Mouse (Mus musculus) heart, embryonic 15.5 days (tissue): ENCODE data around the gene Znfx1. TPM values are rescaled to one million over a fixed set of nuclear protein-coding genes. Genes with fewer than 3 reads are reported as not detected.
"Not testable (repeated sequence)": the region's sequence is repeated elsewhere in the genome, so short reads cannot be mapped to it uniquely, and the experiment has no call there.

Source experiments
- ATAC-seq: fragments of 200-750 bp; cut with Nextera tagmentation; replicated peaks from 2 replicates; pipeline ENCODE4 v1.8.0; 2017; ENCODE audit warnings: low read depth, moderate TSS enrichment; ENCODE audit not compliant: insufficient number of reproducible peaks, insufficient read depth, low FRiP score
- H3K27ac ChIP-seq: fragments of 300-500 bp; sonication (generic); 2 replicates; pipeline ENCODE4 v1.5.1; 2015; ENCODE audit warnings: mild to moderate bottlenecking, inconsistent platforms
- H3K27me3 ChIP-seq: fragments of 300-500 bp; sonication (generic); 2 replicates; pipeline ENCODE4 v1.6.1; 2015; ENCODE audit warnings: inconsistent platforms
- H3K36me3 ChIP-seq: fragments of 300-500 bp; sonication (generic); 2 replicates; pipeline ENCODE4 v1.6.1; 2015; ENCODE audit warnings: mild to moderate bottlenecking, inconsistent platforms
- H3K4me1 ChIP-seq: fragments of 300-500 bp; sonication (generic); replicated peaks from 2 replicates; pipeline ENCODE4 v1.6.1; 2015; ENCODE audit warnings: inconsistent platforms
- H3K4me2 ChIP-seq: fragments of 300-500 bp; sonication (generic); 2 replicates; pipeline ENCODE4 v1.6.1; 2015; ENCODE audit warnings: inconsistent platforms, mild to moderate bottlenecking, moderate library complexity
- H3K4me3 ChIP-seq: fragments of 300-500 bp; sonication (generic); 2 replicates; pipeline ENCODE4 v1.5.1; 2015; ENCODE audit warnings: mild to moderate bottlenecking, inconsistent platforms
- H3K9ac ChIP-seq: fragments of 300-500 bp; sonication (generic); 2 replicates; pipeline ENCODE4 v1.6.1; 2015; ENCODE audit warnings: mild to moderate bottlenecking, inconsistent platforms
- H3K9me3 ChIP-seq: fragments of 300-500 bp; sonication (generic); replicated peaks from 2 replicates; pipeline ENCODE4 v1.6.1; 2016; ENCODE audit warnings: inconsistent platforms
- WGBS: fragments of 180-500 bp; shearing (Covaris S2); methylation state at CpG from one replicate; pipeline ENCODE4 v1.1.7; 2015; ENCODE audit warnings: mixed read lengths; 5-methylcytosine and 5-hydroxymethylcytosine counted together
- polyA plus RNA-seq: library from polyadenylated mRNA; unstranded; fragments of >200 nt; fragmentation: Nextera tagmentation; extraction: Ambion mirVana; gene quantifications from 2 replicates; pipeline ENCODE4 v1.2.1, GENCODE M21; 2015

Znfx1 gene
- polyA plus RNA-seq, 1 experiment from 2014 or later, result 6.2 TPM

- peaks cover 4% of the 10 kb centered on the region; the same call in 1 of the 2 replicates for H3K4me1 ChIP-seq
- 46% methylated on average over 4 of the region's 4 CpGs for WGBS
- H3K9ac ChIP-seq, result no peak overlapping the region
These were observed 53.3 kb downstream of the Znfx1 start for GRCm38 (mm10) chr2:167009483-167009882.

GRCm38 (mm10) chr2:167007565-167007964 lies 55.2 kb downstream of the Znfx1 start:
- not testable (repeated sequence) for H3K9me3 ChIP-seq, ATAC-seq, H3K36me3 ChIP-seq, H3K4me3 ChIP-seq, H3K4me1 ChIP-seq, H3K4me2 ChIP-seq, H3K27me3 ChIP-seq, H3K27ac ChIP-seq, H3K9ac ChIP-seq
- 70% methylated on average over 4 of the region's 4 CpGs for WGBS

More at GRCm38 (mm10) chr2:167009483-167009882, 53.3 kb downstream of the Znfx1 start:
- ATAC-seq, result no peak
- Histone ChIP-seq H3K4me3 (no peak overlapping the region), H3K27me3 (no peaks in the 10 kb centered on the region), H3K4me2 (no peak overlapping the region), H3K36me3 (no peaks in the 10 kb centered on the region), H3K9me3 (no peaks in the 10 kb centered on the region), H3K27ac (0 out of 2 replicates have a peak overlapping the region, but pooled peaks have one; percentile 19)

GRCm38 (mm10) chr2:167007001-167007491 lies 55.8 kb downstream of the Znfx1 start:
- Histone ChIP-seq H3K27ac (no peak overlapping the region), H3K36me3 (no peaks in the 10 kb centered on the region), H3K4me3 (no peak overlapping the region), H3K4me2 (no peak overlapping the region), H3K9me3 (no peaks in the 10 kb centered on the region), H3K9ac (no peak overlapping the region), H3K4me1 (peaks cover 7% of the 10 kb centered on the region; the same call in 1 of the 2 replicates), H3K27me3 (no peaks in the 10 kb centered on the region)
- ATAC-seq, result no peak
- WGBS, result 68% methylated on average over 13 of the region's 13 CpGs

GRCm38 (mm10) chr2:167006355-167006754 lies 56.5 kb downstream of the Znfx1 start:
- peaks cover 7% of the 10 kb centered on the region; the same call in 1 of the 2 replicates for H3K4me1 ChIP-seq
- no peaks in the 10 kb centered on the region for H3K9me3 ChIP-seq
- no peaks in the 10 kb centered on the region for H3K36me3 ChIP-seq
- H3K9ac ChIP-seq, result no peak overlapping the region
- H3K4me2 ChIP-seq, result no peak overlapping the region
- no peaks in the 10 kb centered on the region for H3K27me3 ChIP-seq
- no peak overlapping the region for H3K4me3 ChIP-seq
- H3K27ac ChIP-seq, result no peak overlapping the region
- no peak for ATAC-seq
- WGBS, result 77% methylated on average over 2 of the region's 2 CpGs

GRCm38 (mm10) chr2:167004099-167004854 lies 58.5 kb downstream of the Znfx1 start:
- Histone ChIP-seq H3K27ac (no peak overlapping the region), H3K36me3 (no peaks in the 10 kb centered on the region), H3K4me2 (no peak overlapping the region), H3K9me3 (no peaks in the 10 kb centered on the region), H3K27me3 (no peaks in the 10 kb centered on the region), H3K4me1 (peaks cover 7% of the 10 kb centered on the region; the same call in 1 of the 2 replicates), H3K4me3 (no peak overlapping the region), H3K9ac (peak overlapping the region; percentile 25; the same call in 1 of the 2 replicates)
- ATAC-seq, result no peak
- WGBS, result 46% methylated on average over 8 of the region's 8 CpGs

- Histone ChIP-seq H3K27ac (no peak overlapping the region), H3K4me3 (no peak overlapping the region), H3K9ac (no peak overlapping the region), H3K27me3 (no peaks in the 10 kb centered on the region), H3K4me1 (peaks cover 6% of the 10 kb centered on the region; the same call in 1 of the 2 replicates), H3K4me2 (no peak overlapping the region), H3K9me3 (no peaks in the 10 kb centered on the region), H3K36me3 (no peaks in the 10 kb centered on the region)
- 73% methylated on average over 9 of the region's 9 CpGs for WGBS
- ATAC-seq, result no peak
These were observed 61.3 kb downstream of the Znfx1 start for GRCm38 (mm10) chr2:167001486-167001885.

GRCm38 (mm10) chr2:166996533-166996894 lies 66.3 kb downstream of the Znfx1 start:
- Histone ChIP-seq H3K36me3 (no peaks in the 10 kb centered on the region), H3K4me3 (peak overlapping the region; percentile 98), H3K4me1 (peaks cover 31% of the 10 kb centered on the region), H3K27me3 (no peaks in the 10 kb centered on the region), H3K27ac (peak overlapping the region; percentile 98), H3K9ac (peak overlapping the region; percentile 36), H3K4me2 (peak overlapping the region; percentile 54), H3K9me3 (no peaks in the 10 kb centered on the region)
- WGBS, result 36% methylated on average over 8 of the region's 8 CpGs
- no peak for ATAC-seq

- Histone ChIP-seq H3K4me2 (peak within 1 kb of the TSS; percentile 82), H3K27ac (peak within 1 kb of the TSS; percentile 98), H3K27me3 (no peaks in the 10 kb centered on the region), H3K36me3 (no peaks in the 10 kb centered on the region), H3K4me3 (peak within 1 kb of the TSS; percentile 98), H3K4me1 (peaks cover 37% of the 10 kb centered on the region), H3K9me3 (no peaks in the 10 kb centered on the region), H3K9ac (peak within 1 kb of the TSS; percentile 99)
- 0% methylated on average over 72 of the region's 88 CpGs for WGBS
- peak; percentile 100 for ATAC-seq
These were observed 66.9 kb downstream of the Znfx1 start, which contains the start of gene Stau1 for GRCm38 (mm10) chr2:166995796-166996532. Gene Stau1 (minus strand): TSS chr2:166996299.

GRCm38 (mm10) chr2:166995021-166995795 lies 67.6 kb downstream of the Znfx1 start:
- Histone ChIP-seq H3K27me3 (no peaks in the 10 kb centered on the region), H3K27ac (peak overlapping the region; percentile 98), H3K9me3 (no peaks in the 10 kb centered on the region), H3K9ac (peak overlapping the region; percentile 99), H3K4me2 (peak overlapping the region; percentile 82), H3K36me3 (no peaks in the 10 kb centered on the region), H3K4me3 (peak overlapping the region; percentile 98), H3K4me1 (peaks cover 43% of the 10 kb centered on the region)
- no peak for ATAC-seq
- 1% methylated on average over 28 of the region's 28 CpGs for WGBS

GRCm38 (mm10) chr2:166991945-166992344 lies 70.9 kb downstream of the Znfx1 start:
- H3K27ac ChIP-seq, result no peak overlapping the region; the same call in 1 of the 2 replicates
- H3K9ac ChIP-seq, result no peak overlapping the region
- no peaks in the 10 kb centered on the region for H3K9me3 ChIP-seq
- H3K36me3 ChIP-seq, result no peaks in the 10 kb centered on the region
- no peak overlapping the region for H3K4me2 ChIP-seq
- H3K4me3 ChIP-seq, result no peak overlapping the region
- H3K27me3 ChIP-seq, result no peaks in the 10 kb centered on the region
- no peak for ATAC-seq
- peaks cover 45% of the 10 kb centered on the region for H3K4me1 ChIP-seq

GRCm38 (mm10) chr2:166990861-166991260 lies 72.0 kb downstream of the Znfx1 start:
- whole genome bisulfite sequencing, result 51% methylated on average over 7 of the region's 7 CpGs
- H3K27me3 ChIP-seq, result no peaks in the 10 kb centered on the region
- H3K4me2 ChIP-seq, result no peak overlapping the region
- peaks cover 43% of the 10 kb centered on the region for H3K4me1 ChIP-seq
- no peaks in the 10 kb centered on the region for H3K9me3 ChIP-seq
- H3K9ac ChIP-seq, result no peak overlapping the region
- H3K4me3 ChIP-seq, result no peak overlapping the region
- no peak for ATAC-seq
- H3K27ac ChIP-seq, result no peak overlapping the region
- H3K36me3 ChIP-seq, result no peaks in the 10 kb centered on the region
